Mouse (Mus musculus) testis, postnatal 14 days (tissue): Measurements from ENCODE around the gene Rtl8c.
"Not testable (repeated sequence)": the region's sequence is repeated elsewhere in the genome, so short reads cannot be mapped to it uniquely, and the experiment has no call there.

Experiments used
- DNase-seq: peaks from one replicate; pipeline ENCODE4 v3.0.0; 2021; ENCODE audit warnings: low spot score

Rtl8c gene

DNA sequence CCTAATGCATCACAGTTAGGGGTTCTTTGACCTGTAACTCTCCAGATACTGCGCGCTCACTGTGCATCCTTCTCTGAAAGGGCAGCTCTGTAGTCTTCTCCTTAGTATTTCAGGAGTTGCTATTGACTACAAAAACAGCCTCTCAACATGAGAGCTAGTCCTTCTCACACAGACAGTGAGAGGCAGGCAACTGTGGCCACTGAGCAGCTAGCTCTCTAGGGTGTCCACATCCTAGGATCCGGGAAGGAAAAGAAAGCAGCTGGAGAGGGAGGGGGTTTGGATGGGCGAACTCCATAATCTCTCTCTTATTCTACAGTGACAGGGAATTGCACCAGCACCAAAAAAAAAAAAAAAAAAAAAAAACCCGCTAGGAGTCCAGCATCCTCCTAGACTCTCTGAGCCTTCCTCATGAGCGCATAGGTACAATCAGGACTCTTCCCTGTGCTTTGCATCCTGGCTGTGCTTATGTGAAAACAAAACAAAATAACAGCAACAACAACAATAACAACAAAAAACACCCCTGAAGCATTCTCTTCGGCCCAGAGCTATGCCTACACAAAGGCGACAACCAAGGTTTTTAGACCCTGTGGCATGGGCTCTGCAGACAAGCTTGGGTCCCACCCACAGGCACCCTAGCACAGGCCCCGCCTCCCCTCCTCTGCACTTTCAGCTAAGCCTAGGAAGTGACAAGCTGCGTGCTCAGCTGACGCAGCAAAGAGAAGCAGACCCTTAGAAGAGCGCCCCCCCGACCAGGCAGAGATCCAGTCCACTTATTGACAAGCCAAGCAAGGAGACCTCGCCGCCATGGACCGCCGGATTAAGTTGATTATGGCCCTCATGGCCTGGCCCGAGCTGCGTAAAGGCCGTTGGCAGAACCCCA is at the start of gene Rtl8c:
Gene Rtl8c (plus strand): TSS at position 791 of the 880 bp plus-strand sequence.
- peak; percentile 8 for DNase-seq

DNA sequence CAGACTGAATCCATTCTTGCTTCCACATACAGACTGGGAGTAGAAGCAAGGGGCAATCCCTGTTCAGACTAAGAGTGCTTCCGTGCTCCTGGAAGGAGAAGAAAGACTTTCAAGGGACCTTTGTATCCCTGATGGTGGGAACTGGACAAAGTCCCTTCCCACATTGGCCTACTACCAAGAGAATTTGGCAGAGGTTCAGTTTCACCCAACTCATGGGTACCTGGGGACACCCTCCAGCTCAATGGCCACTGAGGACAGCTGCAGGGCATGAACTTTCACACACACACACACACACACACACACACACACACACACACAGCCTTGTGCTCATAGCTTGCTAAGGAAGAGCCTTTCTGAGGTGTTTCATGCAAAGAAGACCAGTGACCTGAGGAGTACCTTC is 28.5 kb upstream of the Rtl8c start:
- DNase-seq, result no peak

DNA sequence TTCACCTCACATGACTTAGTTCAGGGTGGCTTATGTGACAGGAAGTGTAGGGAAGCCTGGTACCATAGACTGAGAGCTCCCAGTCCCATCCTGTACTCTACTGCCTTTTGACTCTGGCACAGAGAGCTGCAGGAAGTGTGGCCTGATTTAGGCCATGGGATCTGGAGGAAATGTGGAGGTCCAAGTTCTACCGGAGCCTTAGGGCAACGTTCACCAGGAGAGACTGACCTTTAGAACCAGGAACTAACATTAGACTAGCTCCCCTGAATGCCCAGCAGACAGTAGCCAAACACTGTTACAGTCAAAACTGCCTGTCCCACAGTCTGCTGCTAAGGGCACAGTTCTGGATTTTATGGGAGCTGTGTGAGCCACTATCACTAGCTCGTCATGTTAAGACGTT is 26.4 kb upstream of the Rtl8c start:
- DNase-seq, result not testable (repeated sequence)

DNA sequence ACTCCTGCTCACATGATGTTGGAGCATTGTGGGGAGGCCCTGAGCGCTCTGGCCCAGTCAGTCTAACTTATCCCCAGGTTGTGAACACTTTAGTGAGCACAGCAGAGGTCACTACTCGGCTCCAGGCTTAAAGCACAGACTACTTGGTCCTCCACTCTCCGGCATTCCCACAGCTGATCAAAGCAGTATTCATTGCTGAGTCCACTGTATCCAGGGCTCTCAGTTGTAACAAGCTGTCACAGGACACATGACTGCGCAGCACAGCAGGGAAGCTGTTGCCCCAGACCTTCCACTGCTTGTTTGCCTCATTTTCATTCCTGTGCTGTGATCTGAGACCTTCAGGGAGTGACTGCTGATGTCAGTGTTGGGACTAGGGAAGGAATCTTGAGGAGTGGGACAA is 24.4 kb upstream of the Rtl8c start:
- DNase-seq, result not testable (repeated sequence)

DNA sequence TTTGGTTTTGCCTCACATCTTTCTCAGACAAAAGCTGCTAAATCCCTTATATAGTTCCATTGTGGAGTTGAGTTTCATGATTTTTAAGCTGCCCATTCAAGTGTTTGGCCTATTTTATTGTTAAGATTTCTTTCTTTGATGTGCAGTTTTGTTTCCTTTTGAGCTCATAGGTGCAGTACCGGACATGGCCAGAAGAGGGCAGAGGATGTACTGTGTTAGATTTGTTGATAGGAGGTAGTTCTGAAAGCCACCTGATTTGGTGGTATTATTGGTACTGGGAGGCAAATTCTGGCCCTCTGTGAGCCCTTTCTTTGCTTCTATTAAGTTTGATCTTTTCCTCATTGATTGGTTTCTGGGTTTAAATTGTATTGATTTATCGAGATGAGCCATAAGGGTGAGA is 7.8 kb upstream of the Rtl8c start:
- not testable (repeated sequence) for DNase-seq

DNA sequence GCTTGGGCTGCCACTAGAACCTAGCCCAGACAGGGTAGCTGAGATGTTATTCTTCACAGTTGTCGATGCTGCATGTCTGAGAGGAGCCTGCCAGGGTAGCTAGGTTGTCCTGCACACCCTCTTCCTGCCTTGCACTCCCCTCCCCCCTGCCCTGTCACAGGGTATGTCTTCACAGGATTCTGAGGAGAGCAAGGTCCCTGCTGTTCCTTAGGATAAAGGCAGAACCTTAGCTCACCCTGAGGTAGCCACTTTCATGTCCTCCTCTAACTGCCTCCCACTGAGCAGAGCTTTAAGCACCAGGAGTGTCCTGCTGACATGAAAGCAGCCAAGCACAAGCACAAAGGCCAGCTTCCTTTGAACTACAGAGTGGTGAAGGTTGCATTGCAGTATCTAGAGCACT is 1.7 kb upstream of the Rtl8c start:
- not testable (repeated sequence) for DNase-seq

DNA sequence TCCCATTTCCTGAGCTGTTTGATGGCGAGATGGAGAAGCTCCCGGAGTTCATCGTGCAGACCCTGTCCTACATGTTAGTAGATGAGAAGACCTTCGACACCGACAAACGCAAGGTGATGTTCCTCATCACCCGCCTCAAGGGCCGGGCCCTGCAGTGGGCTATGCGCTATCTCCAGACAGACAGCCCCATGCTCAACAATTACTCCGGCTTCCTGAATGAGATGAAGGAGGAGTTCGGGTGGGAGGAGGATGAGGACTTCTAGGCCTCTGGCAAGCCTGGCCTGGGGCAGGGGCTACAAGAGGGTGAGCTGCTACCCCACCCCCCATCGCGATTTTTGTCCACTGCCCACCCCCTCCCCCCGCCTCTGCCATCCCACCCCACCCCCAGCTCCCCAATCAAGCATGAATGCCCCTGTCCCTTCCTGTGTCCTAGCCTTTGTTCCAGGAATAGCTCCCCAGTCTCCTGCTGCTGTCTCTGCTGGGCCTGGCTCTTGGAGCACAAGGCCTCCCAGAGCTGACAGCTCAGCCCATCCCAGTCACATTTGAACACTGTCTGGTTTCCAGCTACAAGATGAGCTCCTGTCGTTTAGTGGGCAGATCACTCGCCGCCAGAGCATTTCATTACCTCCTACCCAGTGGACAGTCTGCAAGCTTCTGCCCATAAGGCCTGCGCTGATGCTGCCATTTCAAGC is 436 bp downstream of the Rtl8c start:
- DNase-seq, result no peak

DNA sequence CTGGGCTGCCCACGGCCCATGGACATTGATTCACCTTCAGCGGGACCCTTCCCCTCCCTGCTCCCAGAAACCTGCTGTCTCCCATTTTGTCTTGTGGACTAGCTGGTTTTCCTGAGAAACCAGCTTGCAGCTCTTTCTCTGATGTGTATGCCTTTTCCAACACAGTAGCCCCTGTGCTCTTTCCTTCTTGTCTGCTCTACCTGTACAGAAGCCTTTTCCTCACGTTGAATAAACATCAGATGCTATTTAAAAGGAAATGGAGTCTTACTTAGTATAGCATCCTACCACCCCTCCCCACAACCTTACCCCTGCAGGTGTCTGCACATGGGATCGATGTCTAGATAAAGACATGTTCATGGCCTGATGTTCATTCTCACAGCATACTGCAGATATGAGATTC is 1.0 kb downstream of the Rtl8c start, which contains the start of gene Gm14597:
Gene Gm14597 (minus strand): TSS at position 101 of the 400 bp plus-strand sequence.
- not testable (repeated sequence) for DNase-seq

DNA sequence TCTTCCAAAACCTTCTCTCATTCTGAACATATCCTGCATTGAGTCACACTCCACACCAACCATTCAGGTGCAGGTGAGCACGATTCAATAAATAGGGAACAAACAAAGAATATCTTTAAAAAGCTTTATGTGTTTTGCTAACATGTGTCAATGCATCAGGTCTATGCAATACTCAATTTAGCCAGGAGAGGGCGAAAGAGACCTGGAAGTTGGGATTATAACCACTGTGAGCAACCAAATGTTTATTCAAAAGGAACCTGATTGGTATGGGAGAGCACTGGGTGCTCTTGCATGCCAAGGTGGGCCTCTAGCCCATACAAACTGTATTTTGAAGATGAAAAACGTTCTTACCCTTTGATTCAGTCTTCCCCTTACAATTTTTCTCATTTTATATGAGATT is 2.7 kb downstream of the Rtl8c start:
- peak; percentile 8 for DNase-seq

DNA sequence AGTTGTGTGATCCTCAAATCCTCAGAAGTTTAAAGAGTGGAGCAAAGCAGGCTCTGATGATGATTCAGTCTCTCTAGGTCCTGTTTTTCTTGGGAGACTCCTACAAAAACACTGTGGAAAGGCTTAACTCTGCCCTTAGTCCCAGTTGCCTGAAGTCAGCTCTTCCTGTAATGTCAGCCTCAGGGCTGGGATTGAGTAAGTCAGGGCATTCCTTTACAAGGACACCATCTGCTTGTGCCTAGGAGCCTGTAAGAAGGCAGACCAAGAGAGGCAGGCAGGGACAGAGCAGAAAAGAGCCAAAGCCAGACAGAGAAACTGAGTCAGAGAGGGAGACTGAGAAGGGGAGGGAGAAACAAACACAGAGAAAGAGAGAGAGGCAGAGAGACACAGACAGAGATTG is 3.6 kb downstream of the Rtl8c start:
- DNase-seq, result not testable (repeated sequence)

DNA sequence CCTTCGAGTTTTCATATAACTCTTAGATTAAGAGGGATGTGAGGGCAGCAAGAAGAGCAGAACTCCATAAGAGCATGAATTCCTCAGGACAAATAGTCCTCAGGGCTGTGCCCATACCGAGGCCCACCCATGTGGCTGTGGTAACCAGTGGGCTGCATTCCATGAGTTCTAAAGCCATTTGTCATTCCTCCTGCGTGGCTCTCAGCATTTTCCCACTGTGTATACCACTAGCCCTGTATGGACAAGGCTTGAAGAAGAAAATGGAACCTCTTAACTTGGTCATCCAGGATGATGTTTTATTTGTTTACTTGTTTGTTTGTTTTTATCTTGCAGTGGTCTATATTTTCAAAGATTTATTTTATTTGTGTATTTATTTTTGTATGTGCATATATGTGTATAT is 30.3 kb downstream of the Rtl8c start:
- DNase-seq, result not testable (repeated sequence)

DNA sequence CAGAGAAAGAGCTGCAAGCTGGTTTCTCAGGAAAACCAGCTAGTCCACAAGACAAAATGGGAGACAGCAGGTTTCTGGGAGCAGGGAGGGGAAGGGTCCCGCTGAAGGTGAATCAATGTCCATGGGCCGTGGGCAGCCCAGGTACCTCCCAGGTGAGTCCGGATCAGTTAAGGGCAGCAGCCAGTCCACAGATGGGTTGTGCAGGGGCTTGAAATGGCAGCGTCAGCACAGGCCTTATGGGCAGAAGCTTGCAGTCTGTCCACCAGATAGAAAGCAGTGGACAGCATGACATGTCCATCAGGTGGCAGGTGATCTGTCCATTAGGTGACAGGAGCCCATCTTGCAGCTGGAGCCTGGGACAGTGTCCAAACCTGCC is 34.8 kb downstream of the Rtl8c start:
- not testable (repeated sequence) for DNase-seq

DNA sequence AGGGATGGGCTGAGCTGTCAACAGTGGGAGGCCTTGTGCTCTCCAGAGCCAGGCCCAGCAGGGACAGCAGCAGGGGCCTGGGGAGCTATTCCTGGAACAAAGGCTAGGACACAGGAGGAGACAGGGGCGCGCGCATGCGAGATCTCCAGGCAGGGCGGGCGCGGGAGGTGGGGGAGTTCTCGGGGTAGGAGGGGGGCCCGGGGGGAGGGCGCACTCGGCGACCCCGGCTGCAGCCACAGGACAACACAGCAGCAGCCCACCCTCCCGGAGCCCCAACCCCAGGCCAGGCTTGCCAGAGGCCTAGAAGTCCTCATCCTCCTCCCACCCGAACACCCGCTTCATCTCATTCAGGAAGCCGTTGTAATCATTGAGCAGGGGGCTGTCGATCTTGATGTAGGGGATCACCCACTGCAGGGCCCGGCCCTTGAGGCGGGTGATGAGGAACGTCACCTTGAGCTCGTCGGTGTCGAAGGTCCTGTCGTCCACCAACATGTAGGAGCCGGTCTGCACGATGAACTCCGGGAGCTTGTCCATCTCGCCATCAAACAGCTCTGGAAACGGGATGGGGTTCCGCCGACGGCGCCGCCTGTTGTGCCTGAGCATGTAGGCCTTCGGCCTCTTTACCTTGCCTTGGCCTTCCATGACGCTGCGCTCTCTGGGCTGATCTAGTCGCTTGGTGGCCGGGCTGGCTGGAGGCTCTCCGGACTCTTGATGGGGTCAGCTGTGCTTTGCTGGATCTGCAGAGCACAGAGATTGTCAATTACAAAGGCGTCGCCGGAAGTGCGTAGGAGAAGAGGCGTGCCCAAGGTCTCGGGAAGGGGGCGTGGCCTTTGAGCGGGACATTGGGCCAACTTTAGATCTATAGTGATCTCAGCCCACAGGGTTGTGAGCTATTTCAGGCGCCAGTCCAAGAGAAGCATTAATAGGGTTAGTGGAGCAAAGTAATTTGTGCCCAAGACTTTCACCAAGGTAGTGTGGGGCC is 35.4 kb downstream of the Rtl8c start, which contains the start of gene Rtl8a:
Gene Rtl8a (minus strand): TSS at position 703 of the 982 bp plus-strand sequence.
- DNase-seq, result peak; percentile 69

DNA sequence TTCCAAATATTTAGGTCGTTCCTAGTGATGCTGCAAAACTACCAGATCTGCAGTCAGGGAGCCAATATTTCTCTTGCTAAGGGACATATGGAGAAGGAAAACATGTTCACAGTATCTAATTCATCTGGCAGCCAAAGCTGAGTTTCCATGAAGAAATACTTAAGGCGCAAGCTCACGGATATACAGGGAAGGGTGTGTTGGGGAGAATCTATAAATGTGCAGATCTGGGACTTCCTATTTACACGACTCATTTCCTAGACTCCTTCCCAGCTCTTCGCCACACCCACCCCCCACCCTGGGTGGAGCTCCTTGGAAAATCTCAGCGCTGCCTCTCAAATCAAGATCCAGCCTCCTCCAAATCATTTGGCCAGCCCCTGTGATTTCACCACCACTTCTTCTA is 38.1 kb downstream of the Rtl8c start:
- no peak for DNase-seq

DNA sequence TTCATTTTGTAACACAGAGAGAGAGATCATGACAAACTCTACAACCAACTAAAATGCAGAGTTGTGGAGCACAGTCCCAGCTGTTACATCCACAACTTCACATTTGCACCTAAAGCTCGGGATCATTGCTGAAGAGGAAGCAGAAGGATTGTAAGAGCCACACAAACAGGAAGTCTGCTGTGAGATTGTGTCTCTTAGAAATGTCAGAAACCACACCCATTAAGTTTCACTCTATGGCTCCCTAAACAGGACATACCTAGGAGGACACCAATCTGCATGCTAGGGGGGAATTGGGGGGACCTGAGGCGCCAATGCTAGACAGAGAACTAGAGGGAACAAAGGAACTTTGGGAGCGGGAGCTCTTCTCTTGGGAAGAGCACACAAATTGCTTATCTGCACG is 45.1 kb downstream of the Rtl8c start:
- DNase-seq, result not testable (repeated sequence)
